24 mouse cellular contexts compared by ENCODE assay signal in the genomic region with DNA sequence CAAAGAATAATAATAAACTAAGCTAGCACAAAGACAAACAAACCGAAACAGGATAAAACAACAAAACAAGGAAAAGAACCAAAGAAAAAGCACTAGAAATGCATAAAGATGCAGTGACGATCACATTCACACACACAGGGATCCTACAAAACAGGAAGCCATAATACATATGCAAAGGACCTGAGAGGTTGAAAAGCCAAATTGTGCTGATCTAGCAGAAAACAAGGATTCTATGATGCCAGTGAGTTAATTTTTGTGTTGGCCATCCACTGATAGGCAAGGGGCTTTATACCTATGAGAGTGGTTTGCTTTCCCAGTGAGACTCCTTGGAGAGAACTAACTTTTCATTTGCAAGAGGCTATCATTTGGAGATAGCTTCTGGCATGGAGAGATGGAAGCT.
DNase-seq lines count a peak whose midpoint lies in the region; ATAC-seq and TF ChIP-seq lines count a peak whose summit lies in the region.
"Had no signal": no experiment of that assay in that cellular context is flagged by ENCODE, and none has a peak within 500 bp of the region (broad histone marks: within the 10 kb centered on the region; RNA-seq: fewer than 3 reads in every experiment).

No protein-coding gene starts in this region.

- H3K9me3 ChIP-seq in heart, embryonic 12.5 days (replicated peaks) = no peaks in the 10 kb centered on the region
- H3K9me3 ChIP-seq in CH12.LX (replicated peaks; ENCODE audit: low read length) (no peaks in the 10 kb centered on the region), ES-E14 (ENCODE audit: control insufficient read depth, insufficient read depth, low read depth, low read length) (no peaks in the 10 kb centered on the region), MEL (replicated peaks; ENCODE audit: insufficient read depth, low read length) (no peaks in the 10 kb centered on the region)

- H3K4me3 ChIP-seq in heart, embryonic 12.5 days = no peak overlapping the region
- H3K4me3 ChIP-seq in CH12.LX (replicated peaks in 1 of 3; ENCODE audit: low read depth in 2 of 3, low read length in 2 of 3, poor library complexity in 1 of 3) (no peak overlapping the region), ES-E14 (ENCODE audit: insufficient read depth in 1 of 2, low read depth in 1 of 2, low read length in 2 of 2, poor library complexity in 1 of 2, severe bottlenecking in 1 of 2) (no peak overlapping the region), MEL (ENCODE audit: control insufficient read depth in 1 of 2, insufficient read depth in 1 of 2, low read depth in 2 of 2, low read length in 2 of 2) (no peak overlapping the region)

- WGBS in heart, embryonic 12.5 days = 83% methylated on average over 2 of the region's 2 CpGs

- in situ Hi-C loops in CH12.LX (cut with MboI; ENCODE audit: low pct_ligation_motif_present, low pct_unique_long_range_greater_than_20kb, low sequenced_read_pairs) (no loop called here), ES-E14 (cut with MboI; ENCODE audit: low sequenced_read_pairs in 2 of 2, unreplicated experiment in 2 of 2) (no loop called here)

- H3K9ac ChIP-seq in heart, embryonic 12.5 days = no peak overlapping the region
- H3K9ac ChIP-seq in CH12.LX (ENCODE audit: insufficient read depth, low read depth) (no peak overlapping the region), ES-E14 (ENCODE audit: insufficient read depth, low read depth, low read length, poor library complexity, severe bottlenecking) (no peak overlapping the region), MEL (ENCODE audit: control insufficient read depth, low read depth, low read length, poor library complexity, severe bottlenecking) (no peak overlapping the region)

- ATAC-seq in heart, embryonic 12.5 days (ENCODE audit: insufficient number of reproducible peaks, low FRiP score) = no peak
- ATAC-seq: activated CD4-positive, CD25-positive, alpha-beta regulatory T cell, adult 4 months; CD4-positive, CD25-positive, alpha-beta regulatory T cell, adult 4 months; Patski had no signal

- H3K27me3 ChIP-seq in heart, embryonic 12.5 days (replicated peaks) = no peaks in the 10 kb centered on the region
- peaks cover 41% of the 10 kb centered on the region for H3K27me3 ChIP-seq in CH12.LX (replicated peaks)
- H3K27me3 ChIP-seq in MEL (ENCODE audit: control insufficient read depth in 1 of 2, insufficient read depth in 2 of 2, low read length in 2 of 2) = no peaks in the 10 kb centered on the region
- H3K27me3 ChIP-seq: Patski had no signal

- no peak for TF ChIP-seq RAD21 in CH12.LX (IDR thresholded peaks at IDR 0.05; ENCODE audit: low read depth, low read length)
- no peak for TF ChIP-seq RAD21 in MEL (IDR thresholded peaks at IDR 0.05; ENCODE audit: low read depth, low read length)

- TF ChIP-seq CTCF in CH12.LX (conservative IDR thresholded peaks at IDR 0.05 in 1 of 2, IDR thresholded peaks at IDR 0.05 in 1 of 2; ENCODE audit: low read depth in 2 of 2, low read length in 2 of 2) (no peak), MEL (IDR thresholded peaks at IDR 0.05 in 2 of 3, conservative IDR thresholded peaks at IDR 0.05 in 1 of 3; ENCODE audit: control insufficient read depth in 1 of 3, insufficient read depth in 1 of 3, low read depth in 2 of 3, low read length in 3 of 3, poor library complexity in 1 of 3, severe bottlenecking in 1 of 3) (no peak)

- no peaks in the 10 kb centered on the region for H3K4me1 ChIP-seq in heart, embryonic 12.5 days (replicated peaks)
- H3K4me1 ChIP-seq in CH12.LX (ENCODE audit: control insufficient read depth in 1 of 2, insufficient read depth in 2 of 2) (no peaks in the 10 kb centered on the region), ES-E14 (ENCODE audit: control insufficient read depth in 2 of 2, insufficient read depth in 2 of 2, low read length in 2 of 2, poor library complexity in 1 of 2) (no peaks in the 10 kb centered on the region), MEL (ENCODE audit: control insufficient read depth in 1 of 2, insufficient read depth in 2 of 2, low read length in 2 of 2) (no peaks in the 10 kb centered on the region)

- DNase-seq in heart, adult 11 months = peak; percentile 16
- DNase-seq in CH12.LX (ENCODE audit: extremely low read depth) (no peak), ES-E14 (ENCODE audit: low read depth, low spot score) (no peak), MEL (ENCODE audit: low read depth, low spot score) (no peak)
- DNase-seq in ovary, postnatal 10 days (ENCODE audit: low spot score) = no peak
- no peak for DNase-seq in spleen, postnatal 4 days (ENCODE audit: low spot score in 2 of 2)
- DNase-seq in thymus, postnatal 0 days (ENCODE audit: low spot score) = no peak
- DNase-seq: adrenal gland, adult 2 months; adrenal gland, adult 8-10 months; adrenal gland, postnatal 10 days; adrenal gland, postnatal 14 days; adrenal gland, postnatal 25 days; adrenal gland, postnatal 36 days; B cell, adult 2 months; cerebellum, adult 11 months; cerebellum, adult 11-12 months; cerebellum, adult 18-20 months; cerebellum, adult 2 months; cerebellum, adult 8-10 months had no signal

- TF ChIP-seq POLR2A in CH12.LX (IDR thresholded peaks at IDR 0.05; ENCODE audit: low read depth, low read length) (no peak), MEL (IDR thresholded peaks at IDR 0.05; ENCODE audit: control insufficient read depth in 1 of 2, insufficient read depth in 1 of 2, low read depth in 1 of 2, low read length in 2 of 2, poor library complexity in 1 of 2) (no peak)

- dilution Hi-C loops in CH12.LX (cut with MboI; ENCODE audit: extremely low pct_ligation_motif_present, extremely low pct_unique_long_range_greater_than_20kb, low sequenced_read_pairs) = no loop called here

- H3K36me3 ChIP-seq in heart, embryonic 12.5 days = no peaks in the 10 kb centered on the region
- H3K36me3 ChIP-seq in CH12.LX (replicated peaks in 1 of 2; ENCODE audit: control insufficient read depth in 1 of 2, insufficient read depth in 1 of 2, low read length in 1 of 2) (no peaks in the 10 kb centered on the region), ES-E14 (ENCODE audit: control insufficient read depth, insufficient read depth, low read length, poor library complexity, severe bottlenecking) (no peaks in the 10 kb centered on the region), MEL (ENCODE audit: control insufficient read depth in 1 of 2, insufficient read depth in 2 of 2, low read length in 2 of 2) (no peaks in the 10 kb centered on the region)
- H3K36me3 ChIP-seq: G1E had no signal

- H3K79me2 ChIP-seq in CH12.LX (replicated peaks; ENCODE audit: control insufficient read depth, extremely low read depth, insufficient read depth, poor library complexity, severe bottlenecking) (no peaks in the 10 kb centered on the region), MEL (ENCODE audit: control insufficient read depth, insufficient read depth, low read length, poor library complexity) (no peaks in the 10 kb centered on the region)

- TF ChIP-seq EP300 in CH12.LX (IDR thresholded peaks at IDR 0.05; ENCODE audit: low read length) (no peak), MEL (IDR thresholded peaks at IDR 0.05; ENCODE audit: low read depth in 1 of 2, low read length in 2 of 2) (no peak)

- no peak overlapping the region for H3K4me2 ChIP-seq in heart, embryonic 12.5 days
- no peak overlapping the region for H3K4me2 ChIP-seq in CH12.LX (ENCODE audit: insufficient read depth, low read depth, poor library complexity, severe bottlenecking)

- no peak overlapping the region for H3K27ac ChIP-seq in heart, embryonic 12.5 days (ENCODE audit: poor library complexity, severe bottlenecking)
- H3K27ac ChIP-seq in CH12.LX (ENCODE audit: insufficient read depth, low read depth) (no peak overlapping the region), ES-E14 (ENCODE audit: insufficient read depth, low read depth, low read length, poor library complexity, severe bottlenecking) (no peak overlapping the region), MEL (ENCODE audit: control insufficient read depth, low read depth, low read length) (no peak overlapping the region)

TF ChIP-seq in CH12.LX, 34 proteins besides CTCF, POLR2A, EP300 and RAD21:
- no peak for TF ChIP-seq GABPA (IDR thresholded peaks at IDR 0.05; ENCODE audit: insufficient replicate concordance, low read depth, low read length)
- peak; percentile 87 for TF ChIP-seq MAFK (IDR thresholded peaks at IDR 0.05; ENCODE audit: insufficient replicate concordance, low read length)
- TF ChIP-seq UBTF (IDR thresholded peaks at IDR 0.05; ENCODE audit: low read depth, low read length) = no peak
TF ChIP-seq in CH12.LX: peak in this region for 1.

TF ChIP-seq in ES-E14, 5 proteins besides CTCF, POLR2A, EP300 and RAD21:
- TF ChIP-seq MAFK (IDR thresholded peaks at IDR 0.05; ENCODE audit: insufficient read depth, low read depth, low read length) (peak; percentile 60; the same call in 1 of the 2 replicates), ZNF384 (IDR thresholded peaks at IDR 0.05; ENCODE audit: low read depth, low read length) (no peak)

TF ChIP-seq in MEL, 35 proteins besides CTCF, POLR2A, EP300 and RAD21:
- TF ChIP-seq USF2 (IDR thresholded peaks at IDR 0.05; ENCODE audit: borderline replicate concordance in 1 of 2, insufficient read depth in 1 of 2, low read depth in 1 of 2, low read length in 2 of 2) (no peak), CHD1 (IDR thresholded peaks at IDR 0.05; ENCODE audit: low read depth, low read length) (no peak), MAFK (IDR thresholded peaks at IDR 0.05; ENCODE audit: borderline replicate concordance, low read depth, low read length) (peak; percentile 47; the same call in 1 of the 2 replicates)
